ENCODE assay signal across 8 mouse cellular contexts in genomic region chr19:7136016-7136415, GRCm38 (mm10). TPM values are rescaled to one million over a fixed set of nuclear protein-coding genes. Genes with fewer than 3 reads are reported as not detected.
DNase-seq lines count a peak whose midpoint lies in the region; ATAC-seq lines count a peak whose summit lies in the region.

No protein-coding gene starts in this region.

- DNase-seq in layer of hippocampus, adult 18-20 months (ENCODE audit: low spot score in 2 of 2), result peak; percentile 59 to 64
- no peak for DNase-seq in layer of hippocampus, adult 11-12 months (ENCODE audit: low spot score)
- peak; percentile 85 for DNase-seq in cerebellum, adult 11-12 months
- DNase-seq in heart, adult 9 months (ENCODE audit: low spot score in 2 of 2), result peak; percentile 30 to 47
- DNase-seq in kidney, adult 8-10 months, result peak; percentile 71 to 81
- peak; percentile 30 for DNase-seq in lung, postnatal 36 days
- DNase-seq in adrenal gland, postnatal 25 days, result no peak

- no peak for ATAC-seq in erythroid progenitor cell, adult 5-6 weeks (replicated peaks; ENCODE audit: low FRiP score, poor library complexity, severe bottlenecking)

RNA-seq across cellular contexts. Expression of gene Flrt1, which starts 30.5 kb away (rescaled TPM):
- 10 to 100 TPM; 21.6 to 22.0 TPM for total RNA-seq in layer of hippocampus, adult 18-20 months (2021)
- total RNA-seq in erythroid progenitor cell, adult 5-6 weeks (2015; ENCODE audit: low replicate concordance), result not detected in 2 replicates
- total RNA-seq in erythroid progenitor cell, adult 5-6 weeks (2017; ENCODE audit: low replicate concordance), result not detected in 2 replicates
- total RNA-seq in adrenal gland, postnatal 25 days (2021), result 1.6 and 2.0 TPM in 2 replicates

Comparison
In these comparisons a context has a peak if more than half of its experiments do, and no peak if none do; other contexts are left out.
1. DNase-seq: peak in layer of hippocampus, adult 18-20 months (2 of 2), cerebellum, adult 11-12 months (single experiment), heart, adult 9 months (2 of 2), kidney, adult 8-10 months (2 of 2) and lung, postnatal 36 days (single experiment); none in layer of hippocampus, adult 11-12 months (single experiment) and adrenal gland, postnatal 25 days (single experiment).